ENCODE assay signal across 8 mouse cellular contexts in genomic region chr9:110742951-110743455, GRCm38 (mm10). TPM values are rescaled to one million over a fixed set of nuclear protein-coding genes. Genes with fewer than 3 reads are reported as not detected.
DNase-seq lines count a peak whose midpoint lies in the region; ATAC-seq and TF ChIP-seq lines count a peak whose summit lies in the region.

No protein-coding gene starts in this region.

- H3K4me3 ChIP-seq in thymus, adult 2 months (ENCODE audit: control insufficient read depth, insufficient read depth, low read length): peak overlapping the region; percentile 30
- H3K4me3 ChIP-seq in embryonic fibroblast, embryonic 13.5 days (ENCODE audit: insufficient read depth, low read length): peak overlapping the region; percentile 73
- H3K4me3 ChIP-seq in intestine, embryonic 16.5 days (ENCODE audit: low read length): peak overlapping the region; percentile 66

- no peaks in the 10 kb centered on the region for H3K36me3 ChIP-seq in thymus, adult 2 months (ENCODE audit: control insufficient read depth, insufficient read depth, low read length)
- H3K36me3 ChIP-seq in intestine, embryonic 16.5 days (ENCODE audit: control insufficient read depth, insufficient read depth, low read length): no peaks in the 10 kb centered on the region

- peaks cover 2% of the 10 kb centered on the region; the same call in 1 of the 2 replicates for H3K4me1 ChIP-seq in thymus, adult 2 months (replicated peaks; ENCODE audit: control insufficient read depth, insufficient read depth, low read length)
- H3K4me1 ChIP-seq in embryonic fibroblast, embryonic 13.5 days (ENCODE audit: control insufficient read depth, insufficient read depth, low read length): no peaks in the 10 kb centered on the region
- H3K4me1 ChIP-seq in intestine, embryonic 16.5 days (ENCODE audit: control insufficient read depth, insufficient read depth, low read length): peaks cover 12% of the 10 kb centered on the region; the same call in 1 of the 2 replicates

- WGBS in thymus, adult 2 months: 1% methylated on average over 48 of the region's 49 CpGs
- under 1% methylated on average over 43 of the region's 49 CpGs for WGBS in intestine, embryonic 16.5 days

- DNase-seq in thymus, adult 2 months: no peak
- no peak for DNase-seq in thymus, postnatal 36 days
- peak; percentile 69 for DNase-seq in mesoderm, embryonic 11.5 days (ENCODE audit: low read depth, low spot score)
- DNase-seq in ovary, postnatal 10 days (ENCODE audit: low spot score): no peak
- no peak for DNase-seq in T-cell, adult 2 months (ENCODE audit: low spot score)
- DNase-seq in cerebellum, adult 9-10 months: no peak

- no peaks in the 10 kb centered on the region for H3K9me3 ChIP-seq in intestine, embryonic 16.5 days (ENCODE audit: control insufficient read depth, low read length)

- H3K27me3 ChIP-seq in thymus, adult 2 months (ENCODE audit: control insufficient read depth, insufficient read depth, low read length): peaks cover 21% of the 10 kb centered on the region
- peaks cover 11% of the 10 kb centered on the region; the same call in 1 of the 2 replicates for H3K27me3 ChIP-seq in intestine, embryonic 16.5 days (replicated peaks; ENCODE audit: control insufficient read depth, insufficient read depth, low read length)

- no peak for TF ChIP-seq CTCF in thymus, adult 2 months (IDR thresholded peaks at IDR 0.05; ENCODE audit: borderline replicate concordance, control insufficient read depth, extremely low read depth, insufficient read depth, low read length, poor library complexity)
- TF ChIP-seq CTCF in embryonic fibroblast, embryonic 13.5 days (IDR thresholded peaks at IDR 0.05; ENCODE audit: borderline replicate concordance, insufficient read depth, low read length): no peak

- peak overlapping the region; percentile 88 for H3K4me2 ChIP-seq in intestine, embryonic 16.5 days (ENCODE audit: low read depth, low read length)

- ATAC-seq in intestine, embryonic 16.5 days: peak; percentile 39

- TF ChIP-seq POLR2A in thymus, adult 2 months (IDR thresholded peaks at IDR 0.05; ENCODE audit: control insufficient read depth, extremely low read depth, insufficient read depth, low read length, poor library complexity): no peak
- TF ChIP-seq POLR2A in embryonic fibroblast, embryonic 13.5 days (IDR thresholded peaks at IDR 0.05; ENCODE audit: low read depth, low read length): 0 out of 2 replicates have a peak, but pooled peaks have one; percentile 39

- H3K27ac ChIP-seq in thymus, adult 2 months (ENCODE audit: control insufficient read depth, insufficient read depth, low read length): no peak overlapping the region
- no peak overlapping the region for H3K27ac ChIP-seq in embryonic fibroblast, embryonic 13.5 days (ENCODE audit: insufficient read depth, low read length)
- H3K27ac ChIP-seq in intestine, embryonic 16.5 days (ENCODE audit: low read length): peak overlapping the region; percentile 74

- peak overlapping the region; percentile 77 for H3K9ac ChIP-seq in intestine, embryonic 16.5 days (ENCODE audit: low read depth, low read length)

RNA-seq across cellular contexts. Expression of gene Myl3, which starts 1.3 kb away (rescaled TPM):
- polyA plus RNA-seq in thymus, adult 2 months (2012; rRNA removed): 2.4 and 293 TPM in 2 replicates
- not detected in 2 replicates for polyA plus RNA-seq in embryonic fibroblast, embryonic 13.5 days (2011; ENCODE audit: insufficient read length, low read depth, missing spikeins)
- polyA plus RNA-seq in intestine, embryonic 16.5 days (2015; fragmentation: Nextera tagmentation; extraction: Ambion mirVana): 0.67 and 0.71 TPM in 2 replicates

RNA-seq across cellular contexts. Expression of gene Pth1r, which starts 3.9 kb away (rescaled TPM):
- polyA plus RNA-seq in thymus, adult 2 months (2012; rRNA removed): 5.4 and 5.8 TPM in 2 replicates
- 9.0 and 13.3 TPM in 2 replicates for polyA plus RNA-seq in embryonic fibroblast, embryonic 13.5 days (2011; ENCODE audit: insufficient read length, low read depth, missing spikeins)
- polyA plus RNA-seq in intestine, embryonic 16.5 days (2015; fragmentation: Nextera tagmentation; extraction: Ambion mirVana): 15.4 and 16.4 TPM in 2 replicates

RNA-seq across cellular contexts. Expression of gene Prss42, which starts 55.0 kb away (rescaled TPM):
- polyA plus RNA-seq in thymus, adult 2 months (2012; rRNA removed): not detected in 2 replicates
- polyA plus RNA-seq in embryonic fibroblast, embryonic 13.5 days (2011; ENCODE audit: insufficient read length, low read depth, missing spikeins): not detected in 2 replicates
- polyA plus RNA-seq in intestine, embryonic 16.5 days (2015; fragmentation: Nextera tagmentation; extraction: Ambion mirVana): not detected in 2 replicates
